Mouse (Mus musculus): Measurements from ENCODE around the gene Tnfrsf25.

GRCm38 (mm10) chr4:152070494-152071396 is 45.0 kb upstream of the Tnfrsf25 start:
- TF ChIP-seq CTCF (IDR thresholded peaks at IDR 0.05; ENCODE audit: borderline replicate concordance, insufficient read depth, low read depth, low read length) (no peak), POLR2A (IDR thresholded peaks at IDR 0.05; ENCODE audit: borderline replicate concordance, insufficient read depth, low read length) (no peak)

Measured in cerebellum, adult 2 months (tissue).